Mouse (Mus musculus): ENCODE results near the gene Gm28042.

GRCm38 (mm10) chr2:120006696-120007095 lies 20.6 kb upstream of the Gm28042 start:
- no peak for TF ChIP-seq POLR2A (IDR thresholded peaks at IDR 0.05; ENCODE audit: low read depth, low read length)
- TF ChIP-seq CTCF (IDR thresholded peaks at IDR 0.05; ENCODE audit: extremely low read depth, insufficient read length, insufficient replicate concordance, low read depth, low read length) = no peak

All from small intestine, adult 2 months (tissue).